Mouse (Mus musculus) CH12.LX (cell line): Measurements from ENCODE around the gene 2310033P09Rik.

Experiments
- CTCF ChIP-seq, 2 experiments: IDR thresholded peaks in 1 of 2; conservative IDR thresholded peaks in 1 of 2; 2 replicates each; pipeline ENCODE4 v1.5.1; 2011 to 2012; ENCODE audit warnings: low read depth in 2 of 2, low read length in 2 of 2, improper control_type of control experiment in 1 of 2, inconsistent platforms in 1 of 2, mild to moderate bottlenecking in 1 of 2, moderate library complexity in 1 of 2
- UBTF ChIP-seq: IDR thresholded peaks from 2 replicates; pipeline ENCODE4 v1.6.1; 2012; ENCODE audit warnings: low read depth, mild to moderate bottlenecking, inconsistent platforms, low read length, improper control_type of control experiment, moderate library complexity

- TF ChIP-seq UBTF (no peak), CTCF (conservative IDR thresholded peaks at IDR 0.05 in 1 of 2, IDR thresholded peaks at IDR 0.05 in 1 of 2; ENCODE audit: low read depth in 2 of 2, low read length in 2 of 2) (no peak)
These were observed 14.2 kb downstream of the 2310033P09Rik start for GRCm38 (mm10) chr11:59222306-59222705.
